Mouse (Mus musculus) kidney, adult 2 months (tissue): ENCODE measurements around the gene Fam163a. TPM values are rescaled to one million over a fixed set of nuclear protein-coding genes. Genes with fewer than 3 reads are reported as not detected.

Source experiments
- DNase-seq: peaks from one replicate; pipeline ENCODE4 v3.0.0; 2021
- H3K27ac ChIP-seq: fragments of 200-500 bp; 2 replicates; pipeline ENCODE4 v1.5.1; 2012; ENCODE audit warnings: low read depth, low read length, control low read depth, inconsistent platforms; ENCODE audit not compliant: insufficient read depth
- H3K27me3 ChIP-seq: fragments of 200-500 bp; replicated peaks from 2 replicates; pipeline ENCODE4 v1.6.1; 2012; ENCODE audit warnings: mild to moderate bottlenecking, moderate library complexity, low read length, inconsistent platforms; ENCODE audit not compliant: control insufficient read depth, insufficient read depth
- H3K36me3 ChIP-seq: fragments of 200-500 bp; 2 replicates; pipeline ENCODE4 v1.6.1; 2012; ENCODE audit warnings: mild to moderate bottlenecking, moderate library complexity, low read length, inconsistent platforms; ENCODE audit not compliant: control insufficient read depth, insufficient read depth
- H3K4me1 ChIP-seq: fragments of 200-500 bp; 2 replicates; pipeline ENCODE4 v1.6.1; 2011; ENCODE audit warnings: low read length; ENCODE audit not compliant: control insufficient read depth, insufficient read depth
- H3K4me3 ChIP-seq: fragments of 200-500 bp; 2 replicates; pipeline ENCODE4 v1.5.1; 2011; ENCODE audit warnings: mild to moderate bottlenecking, low read depth, low read length, control low read depth; ENCODE audit not compliant: insufficient read depth
- CTCF ChIP-seq: fragments of 200-500 bp; conservative IDR thresholded peaks from 2 replicates; pipeline ENCODE4 v1.5.1; 2011; ENCODE audit warnings: low read depth, mild to moderate bottlenecking, control low read depth, low read length, moderate library complexity, mixed read lengths; ENCODE audit not compliant: insufficient read depth, insufficient read length
- POLR2A ChIP-seq: fragments of 200-500 bp; IDR thresholded peaks from one replicate; pipeline ENCODE4 v1.6.1; 2011; ENCODE audit warnings: low read depth, low read length, control low read depth
- WGBS: fragments of 180-500 bp; shearing (Covaris S2); methylation state at CpG from one replicate; pipeline ENCODE4 v1.1.7; 2018; 5-methylcytosine and 5-hydroxymethylcytosine counted together
- polyA plus RNA-seq: library from polyadenylated mRNA; depleted of rRNA; stranded (reverse); fragments of >200 nt; gene quantifications from 2 replicates; pipeline ENCODE4 v1.2.3, GENCODE M21; 2012

The Fam163a gene
- polyA plus RNA-seq, 1 experiment, result 6.9 TPM

DNA sequence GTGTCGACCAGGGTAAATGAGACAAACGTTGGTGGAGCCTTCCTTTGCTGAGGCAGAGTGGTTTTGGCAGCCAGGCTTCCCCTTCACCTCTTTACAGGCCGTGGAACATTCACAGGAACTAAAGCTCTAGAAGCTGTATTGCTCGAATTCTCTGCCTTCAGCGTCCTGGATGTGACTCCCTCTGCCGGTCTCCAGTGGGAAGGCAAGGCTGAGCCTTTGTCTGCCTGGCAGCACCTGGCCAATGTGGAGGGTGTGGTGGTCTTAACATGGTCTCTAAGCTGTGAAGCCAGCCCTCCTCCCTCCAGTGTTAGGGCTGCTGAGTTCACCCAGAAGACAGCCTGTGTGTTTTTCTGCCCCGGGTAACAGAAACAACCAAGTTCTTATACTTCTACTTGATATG, 24.6 kb upstream of the Fam163a start:
- Histone ChIP-seq H3K36me3 (no peaks in the 10 kb centered on the region), H3K27ac (no peak overlapping the region), H3K4me1 (no peaks in the 10 kb centered on the region), H3K27me3 (no peaks in the 10 kb centered on the region), H3K4me3 (no peak overlapping the region)
- 23% methylated on average over 7 of the region's 7 CpGs for whole genome bisulfite sequencing
- TF ChIP-seq CTCF (peak; percentile 82), POLR2A (no peak)
- peak; percentile 66 for DNase-seq

DNA sequence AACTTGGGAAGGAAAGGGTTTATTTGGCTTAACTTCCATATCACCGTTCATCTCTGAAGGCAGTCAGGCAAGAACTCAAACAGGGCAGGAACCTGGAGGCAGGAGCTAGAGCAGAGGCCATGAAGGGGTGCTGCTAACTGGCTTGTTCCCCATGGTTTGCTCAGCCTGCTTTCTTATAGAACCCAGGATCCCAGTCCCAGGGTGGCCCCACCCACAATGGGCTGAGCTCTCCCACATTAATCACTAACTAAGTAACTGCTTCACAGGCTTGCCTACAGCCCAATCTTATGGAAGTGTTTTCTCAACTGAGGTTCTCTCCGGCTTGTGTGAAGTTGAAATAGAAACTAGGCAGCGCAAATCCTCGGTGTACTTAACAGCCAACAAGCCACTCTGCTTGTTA, 23.9 kb upstream of the Fam163a start:
- TF ChIP-seq POLR2A, result no peak
- no peak for TF ChIP-seq CTCF
- H3K4me3 ChIP-seq, result no peak overlapping the region
- 60% methylated on average over 4 of the region's 4 CpGs for WGBS
- H3K4me1 ChIP-seq, result no peaks in the 10 kb centered on the region
- no peak overlapping the region for H3K27ac ChIP-seq
- no peaks in the 10 kb centered on the region for H3K27me3 ChIP-seq
- no peaks in the 10 kb centered on the region for H3K36me3 ChIP-seq
- no peak for DNase-seq

DNA sequence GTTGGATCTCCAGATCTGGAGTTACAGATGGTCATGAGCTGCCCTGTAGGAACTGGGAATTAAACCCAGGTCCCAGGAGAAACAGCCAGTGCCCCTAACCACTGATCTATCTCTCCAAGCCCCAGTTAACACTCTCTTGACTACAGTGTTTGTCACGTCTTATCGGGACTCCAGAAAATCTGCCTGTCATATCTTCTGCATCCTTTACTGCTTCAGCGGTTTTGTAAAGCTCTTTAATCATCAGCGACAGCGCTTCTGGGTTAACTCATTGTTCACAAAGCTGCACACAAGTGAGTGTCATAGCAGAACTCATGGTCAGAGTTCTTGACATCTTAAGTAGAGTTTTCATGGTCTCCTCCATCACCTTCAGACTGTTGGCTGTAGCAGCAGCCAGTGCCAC, 22.1 kb upstream of the Fam163a start:
- DNase-seq, result no peak
- Histone ChIP-seq H3K27me3 (no peaks in the 10 kb centered on the region), H3K36me3 (no peaks in the 10 kb centered on the region), H3K27ac (no peak overlapping the region), H3K4me1 (peaks cover 13% of the 10 kb centered on the region; the same call in 1 of the 2 replicates), H3K4me3 (no peak overlapping the region)
- 71% methylated on average over 5 of the region's 5 CpGs for WGBS
- TF ChIP-seq POLR2A, result no peak
- TF ChIP-seq CTCF, result no peak

DNA sequence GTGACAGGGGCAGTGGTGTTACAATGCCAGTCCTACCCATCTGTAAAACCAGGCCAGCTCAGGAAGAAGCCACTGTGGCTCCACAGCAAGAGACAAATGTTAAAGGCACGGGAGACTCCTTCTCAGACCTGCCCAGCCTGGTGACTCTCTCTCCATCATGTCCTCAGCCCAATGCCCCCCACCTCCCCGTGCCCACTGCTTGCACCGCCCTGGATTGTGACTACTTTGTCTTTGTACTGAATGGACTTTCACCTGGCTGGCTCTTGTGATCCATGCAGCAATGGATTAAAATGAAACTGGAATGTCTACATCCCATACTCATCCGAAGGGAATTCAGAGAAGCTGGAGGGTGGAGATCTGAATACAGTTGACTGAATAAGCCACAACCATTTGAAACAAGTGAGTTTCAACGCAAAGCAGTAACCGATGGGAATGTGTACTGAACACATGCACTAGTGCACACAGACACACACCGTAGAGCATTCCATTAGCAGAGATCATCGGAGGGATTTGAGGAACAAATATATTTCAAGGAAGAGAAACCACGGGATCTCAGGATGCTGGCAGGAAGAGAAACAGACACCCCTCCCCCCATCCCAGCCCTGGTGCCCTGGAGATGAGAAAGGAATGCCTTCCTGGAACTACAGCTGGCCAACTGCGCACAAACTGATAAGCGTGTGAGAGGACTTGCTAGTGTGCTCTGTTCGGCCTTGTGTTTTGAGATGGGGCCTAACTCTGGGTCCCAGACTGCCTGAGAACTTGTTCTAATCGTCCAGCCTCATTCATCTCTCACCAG, 17.6 kb upstream of the Fam163a start:
- WGBS, result 33% methylated on average over 13 of the region's 13 CpGs

DNA sequence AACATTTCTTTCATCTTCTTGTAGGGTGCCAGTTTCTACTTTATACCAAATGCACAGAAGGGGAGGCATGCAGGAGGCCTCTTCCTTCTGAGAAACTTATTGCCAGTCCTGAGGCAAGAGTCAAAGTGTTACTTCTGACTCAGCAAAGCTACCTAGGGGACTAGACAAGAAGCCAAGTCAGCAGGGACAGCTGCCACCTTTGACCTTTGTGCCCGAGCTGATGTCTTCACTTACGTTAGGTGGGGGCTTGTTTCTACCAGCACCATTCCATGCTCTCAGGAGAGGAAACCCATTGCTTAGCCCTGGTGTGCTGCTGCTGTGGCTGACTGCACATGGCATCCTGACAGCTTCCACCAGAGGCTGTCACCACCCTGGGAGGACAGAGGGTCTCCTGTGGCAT, 16.5 kb upstream of the Fam163a start:
- TF ChIP-seq POLR2A, result no peak
- TF ChIP-seq CTCF, result no peak
- WGBS, result 49% methylated on average over 2 of the region's 2 CpGs
- Histone ChIP-seq H3K4me1 (peaks cover 23% of the 10 kb centered on the region; the same call in 1 of the 2 replicates), H3K27me3 (no peaks in the 10 kb centered on the region), H3K4me3 (no peak overlapping the region), H3K36me3 (no peaks in the 10 kb centered on the region), H3K27ac (peak overlapping the region; percentile 63)
- DNase-seq, result peak; percentile 86

More for the DNA sequence above, 17.6 kb upstream of the Fam163a start:
- no peak overlapping the region for H3K4me3 ChIP-seq
- H3K27me3 ChIP-seq, result no peaks in the 10 kb centered on the region
- H3K4me1 ChIP-seq, result peaks cover 20% of the 10 kb centered on the region; the same call in 1 of the 2 replicates
- H3K27ac ChIP-seq, result peak overlapping the region; percentile 63
- no peaks in the 10 kb centered on the region for H3K36me3 ChIP-seq
- peak; percentile 52 for DNase-seq
- TF ChIP-seq CTCF (no peak), POLR2A (no peak)

DNA sequence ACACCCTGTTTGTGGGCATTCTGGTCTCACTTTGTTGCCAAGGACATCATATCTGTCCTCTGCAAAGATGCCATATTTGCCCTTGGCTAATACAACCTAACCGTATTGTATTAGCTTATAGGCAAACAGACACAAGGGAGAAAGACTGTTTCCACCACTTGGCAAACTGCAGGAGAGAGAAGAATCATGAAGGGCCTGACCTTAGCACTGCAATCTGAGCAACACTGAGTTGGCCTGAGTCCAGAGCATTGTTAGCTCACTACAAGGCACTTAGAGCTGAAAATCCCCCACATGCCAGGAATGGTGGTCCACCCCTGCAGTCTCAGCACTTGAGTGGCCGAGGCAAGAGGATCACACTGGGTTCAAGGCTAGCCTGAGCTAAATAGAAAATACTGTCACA, 13.7 kb upstream of the Fam163a start:
- no peak overlapping the region for H3K4me3 ChIP-seq
- no peak for DNase-seq
- WGBS, result 82% methylated on average over 2 of the region's 2 CpGs
- H3K36me3 ChIP-seq, result no peaks in the 10 kb centered on the region
- peaks cover 37% of the 10 kb centered on the region; the same call in 1 of the 2 replicates for H3K4me1 ChIP-seq
- TF ChIP-seq CTCF (no peak), POLR2A (no peak)
- no peaks in the 10 kb centered on the region for H3K27me3 ChIP-seq
- no peak overlapping the region for H3K27ac ChIP-seq

DNA sequence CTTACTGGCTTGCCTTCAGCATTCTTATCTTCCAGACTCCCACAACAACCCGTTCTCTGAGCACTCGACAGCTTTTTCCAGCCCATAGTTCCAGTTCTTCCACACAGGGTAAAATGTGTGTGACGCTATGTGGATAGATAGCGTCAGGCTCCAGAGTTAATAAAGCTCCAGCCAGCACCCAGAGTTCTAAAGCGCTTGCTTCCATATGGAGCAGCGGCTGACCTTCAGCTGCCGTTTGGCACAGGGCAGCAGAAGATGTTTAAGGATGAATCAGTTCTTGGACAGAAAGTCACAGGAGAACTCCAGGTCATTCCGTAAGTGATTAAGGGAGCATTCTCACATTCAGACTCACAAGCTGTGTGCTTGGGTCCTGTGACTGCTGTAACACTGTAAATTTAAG, 13.1 kb upstream of the Fam163a start:
- 74% methylated on average over 8 of the region's 8 CpGs for WGBS
- DNase-seq, result no peak
- Histone ChIP-seq H3K27me3 (no peaks in the 10 kb centered on the region), H3K4me1 (peaks cover 34% of the 10 kb centered on the region; the same call in 1 of the 2 replicates), H3K36me3 (no peaks in the 10 kb centered on the region), H3K4me3 (no peak overlapping the region), H3K27ac (no peak overlapping the region)
- TF ChIP-seq POLR2A, result no peak
- no peak for TF ChIP-seq CTCF
